Mouse (Mus musculus): Measurements from ENCODE around the gene Olfr315. TPM values are rescaled to one million over a fixed set of nuclear protein-coding genes. Genes with fewer than 3 reads are reported as not detected.

Gene Olfr315
- polyA plus RNA-seq, 1 experiment from 2014 or later = not detected

GRCm38 (mm10) chr11:58752434-58752833 is 20.6 kb upstream of the Olfr315 start, which contains the start of gene Olfr316:
Gene Olfr316 (plus strand): TSS chr11:58752734.
- 75% methylated on average over 2 of the region's 2 CpGs for WGBS
- Histone ChIP-seq H3K27me3 (ENCODE audit: insufficient read depth, low read length) (no peaks in the 10 kb centered on the region), H3K27ac (no peak within 1 kb of the TSS), H3K9me3 (replicated peaks; ENCODE audit: low read length) (no peaks in the 10 kb centered on the region), H3K36me3 (ENCODE audit: insufficient read depth, low read length) (no peaks in the 10 kb centered on the region), H3K9ac (ENCODE audit: low read depth, low read length) (no peak within 1 kb of the TSS), H3K4me3 (replicated peaks; ENCODE audit: low read depth, low read length) (no peak within 1 kb of the TSS), H3K4me2 (ENCODE audit: low read length) (no peak within 1 kb of the TSS), H3K4me1 (replicated peaks; ENCODE audit: insufficient read depth, low read length) (no peaks in the 10 kb centered on the region)
- DNase-seq (ENCODE audit: low spot score) (no peak), ATAC-seq (replicated peaks; ENCODE audit: low FRiP score, low read depth) (no peak)
- no peak for TF ChIP-seq CTCF (IDR thresholded peaks at IDR 0.05; ENCODE audit: low read depth)

DNA sequence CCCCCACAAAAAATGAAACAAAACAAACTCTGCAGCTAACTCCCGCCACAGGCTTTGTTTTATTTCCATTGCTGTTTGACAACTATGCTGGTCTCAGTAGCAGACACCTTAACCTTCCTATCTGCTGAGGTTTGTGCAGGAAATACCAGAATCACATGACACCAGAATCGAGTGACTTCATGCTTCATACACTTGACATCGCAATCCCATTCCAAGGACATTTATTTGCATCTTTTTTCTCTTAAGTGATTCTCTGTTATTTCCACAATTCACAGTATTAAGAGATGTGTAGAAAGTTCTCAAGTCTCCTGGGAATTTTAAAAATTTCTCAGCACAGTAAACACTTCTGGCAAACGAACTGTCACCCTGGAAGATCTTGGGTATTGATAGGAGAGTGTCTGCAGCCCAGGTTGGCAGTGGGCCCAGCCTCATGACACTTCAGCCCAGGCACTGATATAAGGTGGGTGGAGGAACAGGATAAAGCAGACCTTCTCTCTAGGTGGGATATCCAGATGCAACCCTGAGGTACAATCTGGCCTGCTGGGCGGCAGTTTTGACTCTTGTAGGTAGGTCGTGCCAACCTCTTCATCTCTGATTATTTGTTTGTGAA is 9.6 kb downstream of the Olfr315 start, which contains the start of gene Olfr314:
Olfr314 (plus strand) TSS at position 473 of the 610 bp plus-strand sequence.
- DNase-seq (ENCODE audit: low spot score) = no peak
- Histone ChIP-seq H3K9me3 (replicated peaks; ENCODE audit: low read length) (no peaks in the 10 kb centered on the region), H3K27me3 (ENCODE audit: insufficient read depth, low read length) (no peaks in the 10 kb centered on the region), H3K4me2 (ENCODE audit: low read length) (no peak within 1 kb of the TSS), H3K9ac (ENCODE audit: low read depth, low read length) (no peak within 1 kb of the TSS), H3K36me3 (ENCODE audit: insufficient read depth, low read length) (no peaks in the 10 kb centered on the region), H3K4me1 (replicated peaks; ENCODE audit: insufficient read depth, low read length) (no peaks in the 10 kb centered on the region), H3K4me3 (replicated peaks; ENCODE audit: low read depth, low read length) (no peak within 1 kb of the TSS), H3K27ac (no peak within 1 kb of the TSS)
- no peak for TF ChIP-seq CTCF (IDR thresholded peaks at IDR 0.05; ENCODE audit: low read depth)
- ATAC-seq (replicated peaks; ENCODE audit: low FRiP score, low read depth) = no peak
- WGBS = 69% methylated on average over 6 of the region's 6 CpGs

DNA sequence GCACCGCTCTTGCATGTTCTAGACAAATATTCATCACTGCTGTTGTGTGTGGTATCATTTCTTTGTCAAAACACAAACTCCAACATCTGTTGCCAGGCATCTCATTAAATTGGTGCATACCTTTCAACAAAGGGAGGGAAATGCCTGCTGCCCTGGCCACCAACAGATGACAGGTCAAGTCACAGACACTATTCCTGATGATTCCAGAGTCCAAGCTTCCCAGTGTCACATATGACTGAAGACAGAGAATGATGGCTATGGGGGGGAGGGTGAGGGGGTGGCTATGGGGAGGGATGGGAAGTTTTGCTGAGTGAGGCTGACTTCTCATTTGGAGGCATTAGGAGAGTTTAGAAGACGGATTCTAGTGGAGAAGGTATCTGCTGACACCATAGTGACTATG is 11.2 kb downstream of the Olfr315 start:
- Histone ChIP-seq H3K9me3 (replicated peaks; ENCODE audit: low read length) (no peaks in the 10 kb centered on the region), H3K27ac (no peak overlapping the region), H3K4me1 (replicated peaks; ENCODE audit: insufficient read depth, low read length) (no peaks in the 10 kb centered on the region), H3K4me3 (replicated peaks; ENCODE audit: low read depth, low read length) (no peak overlapping the region), H3K9ac (ENCODE audit: low read depth, low read length) (no peak overlapping the region), H3K27me3 (ENCODE audit: insufficient read depth, low read length) (no peaks in the 10 kb centered on the region), H3K4me2 (ENCODE audit: low read length) (no peak overlapping the region), H3K36me3 (ENCODE audit: insufficient read depth, low read length) (no peaks in the 10 kb centered on the region)
- DNase-seq (ENCODE audit: low spot score) = no peak
- ATAC-seq (replicated peaks; ENCODE audit: low FRiP score, low read depth) = no peak
- TF ChIP-seq CTCF (IDR thresholded peaks at IDR 0.05; ENCODE audit: low read depth) = no peak
- 82% methylated on average over 2 of the region's 2 CpGs for WGBS

GRCm38 (mm10) chr11:58787651-58788050 is 14.7 kb downstream of the Olfr315 start:
- no peak overlapping the region for H3K4me3 ChIP-seq (replicated peaks; ENCODE audit: low read depth, low read length)
- H3K27ac ChIP-seq = no peak overlapping the region
- H3K36me3 ChIP-seq (ENCODE audit: insufficient read depth, low read length) = no peaks in the 10 kb centered on the region
- no peak for DNase-seq (ENCODE audit: low spot score)
- no peaks in the 10 kb centered on the region for H3K4me1 ChIP-seq (replicated peaks; ENCODE audit: insufficient read depth, low read length)
- no peaks in the 10 kb centered on the region for H3K9me3 ChIP-seq (replicated peaks; ENCODE audit: low read length)
- no peak overlapping the region for H3K4me2 ChIP-seq (ENCODE audit: low read length)
- 90% methylated on average over 10 of the region's 10 CpGs for WGBS
- H3K9ac ChIP-seq (ENCODE audit: low read depth, low read length) = no peak overlapping the region
- no peak for ATAC-seq (replicated peaks; ENCODE audit: low FRiP score, low read depth)
- no peaks in the 10 kb centered on the region for H3K27me3 ChIP-seq (ENCODE audit: insufficient read depth, low read length)
- TF ChIP-seq CTCF (IDR thresholded peaks at IDR 0.05; ENCODE audit: low read depth) = no peak

- Histone ChIP-seq H3K4me1 (replicated peaks; ENCODE audit: insufficient read depth, low read length) (no peaks in the 10 kb centered on the region), H3K4me3 (replicated peaks; ENCODE audit: low read depth, low read length) (no peak overlapping the region), H3K27me3 (ENCODE audit: insufficient read depth, low read length) (no peaks in the 10 kb centered on the region), H3K36me3 (ENCODE audit: insufficient read depth, low read length) (no peaks in the 10 kb centered on the region), H3K9ac (ENCODE audit: low read depth, low read length) (no peak overlapping the region), H3K9me3 (replicated peaks; ENCODE audit: low read length) (no peaks in the 10 kb centered on the region), H3K27ac (no peak overlapping the region), H3K4me2 (ENCODE audit: low read length) (no peak overlapping the region)
- WGBS = 73% methylated on average over 8 of the region's 8 CpGs
- TF ChIP-seq CTCF (IDR thresholded peaks at IDR 0.05; ENCODE audit: low read depth) = no peak
- DNase-seq (ENCODE audit: low spot score) (no peak), ATAC-seq (replicated peaks; ENCODE audit: low FRiP score, low read depth) (no peak)
Observed at GRCm38 (mm10) chr11:58788346-58788745, 15.4 kb downstream of the Olfr315 start.

DNA sequence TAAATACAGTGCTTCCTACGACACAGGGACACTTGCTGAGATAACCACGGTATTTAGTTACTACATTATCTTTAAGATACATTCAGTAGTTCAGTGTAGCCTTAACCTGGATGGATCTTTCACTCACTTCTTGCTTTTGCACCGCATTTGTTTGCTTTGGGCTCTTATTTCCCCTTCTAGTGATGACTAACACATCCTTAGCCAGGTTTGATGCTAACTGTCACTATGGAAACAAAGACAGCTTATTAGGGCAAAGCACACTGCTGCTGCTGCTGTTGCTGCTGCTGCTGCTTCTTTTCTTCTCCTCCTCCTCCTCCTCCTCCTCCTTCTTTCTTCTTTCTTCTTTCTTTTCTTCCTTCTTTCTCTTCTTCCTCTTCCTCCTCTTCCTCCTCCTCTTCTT is 16.5 kb downstream of the Olfr315 start:
- ATAC-seq (replicated peaks; ENCODE audit: low FRiP score, low read depth) (no peak), DNase-seq (ENCODE audit: low spot score) (no peak)
- H3K9ac ChIP-seq (ENCODE audit: low read depth, low read length) = no peak overlapping the region
- no peak overlapping the region for H3K27ac ChIP-seq
- H3K36me3 ChIP-seq (ENCODE audit: insufficient read depth, low read length) = no peaks in the 10 kb centered on the region
- no peaks in the 10 kb centered on the region for H3K9me3 ChIP-seq (replicated peaks; ENCODE audit: low read length)
- H3K27me3 ChIP-seq (ENCODE audit: insufficient read depth, low read length) = no peaks in the 10 kb centered on the region
- H3K4me3 ChIP-seq (replicated peaks; ENCODE audit: low read depth, low read length) = no peak overlapping the region
- 22% methylated on average over 3 of the region's 3 CpGs for WGBS
- TF ChIP-seq CTCF (IDR thresholded peaks at IDR 0.05; ENCODE audit: low read depth) = no peak
- no peak overlapping the region for H3K4me2 ChIP-seq (ENCODE audit: low read length)
- no peaks in the 10 kb centered on the region for H3K4me1 ChIP-seq (replicated peaks; ENCODE audit: insufficient read depth, low read length)

GRCm38 (mm10) chr11:58790053-58790452 is 17.1 kb downstream of the Olfr315 start:
- Histone ChIP-seq H3K9me3 (replicated peaks; ENCODE audit: low read length) (no peaks in the 10 kb centered on the region), H3K36me3 (ENCODE audit: insufficient read depth, low read length) (no peaks in the 10 kb centered on the region), H3K9ac (ENCODE audit: low read depth, low read length) (no peak overlapping the region), H3K27me3 (ENCODE audit: insufficient read depth, low read length) (no peaks in the 10 kb centered on the region), H3K4me2 (ENCODE audit: low read length) (no peak overlapping the region), H3K4me3 (replicated peaks; ENCODE audit: low read depth, low read length) (no peak overlapping the region), H3K4me1 (replicated peaks; ENCODE audit: insufficient read depth, low read length) (no peaks in the 10 kb centered on the region), H3K27ac (no peak overlapping the region)
- 38% methylated on average over 2 of the region's 2 CpGs for WGBS
- no peak for TF ChIP-seq CTCF (IDR thresholded peaks at IDR 0.05; ENCODE audit: low read depth)
- ATAC-seq (replicated peaks; ENCODE audit: low FRiP score, low read depth) (no peak), DNase-seq (ENCODE audit: low spot score) (no peak)

Measured in kidney, postnatal 0 days (tissue).